Mouse (Mus musculus): ENCODE data around the gene Cog2. TPM values are rescaled to one million over a fixed set of nuclear protein-coding genes. Genes with fewer than 3 reads are reported as not detected.

The Cog2 gene
- polyA plus RNA-seq, 1 experiment from 2014 or later, result 26.2 TPM

GRCm38 (mm10) chr8:124585718-124586425, 65.3 kb downstream of the Cog2 start:
- TF ChIP-seq CTCF (IDR thresholded peaks at IDR 0.05; ENCODE audit: low read depth), result no peak
- ATAC-seq (replicated peaks; ENCODE audit: low FRiP score, low read depth), result no peak; the same call in 1 of the 2 replicates
- 45% methylated on average over 3 of the region's 3 CpGs for WGBS
- Histone ChIP-seq H3K4me2 (ENCODE audit: low read length) (no peak overlapping the region), H3K9me3 (replicated peaks; ENCODE audit: low read length) (no peaks in the 10 kb centered on the region), H3K9ac (ENCODE audit: low read depth, low read length) (no peak overlapping the region), H3K27me3 (ENCODE audit: insufficient read depth, low read length) (no peaks in the 10 kb centered on the region), H3K27ac (no peak overlapping the region), H3K4me1 (replicated peaks; ENCODE audit: insufficient read depth, low read length) (no peaks in the 10 kb centered on the region), H3K36me3 (ENCODE audit: insufficient read depth, low read length) (no peaks in the 10 kb centered on the region), H3K4me3 (replicated peaks; ENCODE audit: low read depth, low read length) (no peak overlapping the region)
- DNase-seq (ENCODE audit: low spot score), result peak; percentile 3

- Histone ChIP-seq H3K4me1 (replicated peaks; ENCODE audit: insufficient read depth, low read length) (no peaks in the 10 kb centered on the region), H3K27ac (no peak overlapping the region), H3K27me3 (ENCODE audit: insufficient read depth, low read length) (no peaks in the 10 kb centered on the region)
These were observed 66.0 kb downstream of the Cog2 start for GRCm38 (mm10) chr8:124586556-124586955.

DNA sequence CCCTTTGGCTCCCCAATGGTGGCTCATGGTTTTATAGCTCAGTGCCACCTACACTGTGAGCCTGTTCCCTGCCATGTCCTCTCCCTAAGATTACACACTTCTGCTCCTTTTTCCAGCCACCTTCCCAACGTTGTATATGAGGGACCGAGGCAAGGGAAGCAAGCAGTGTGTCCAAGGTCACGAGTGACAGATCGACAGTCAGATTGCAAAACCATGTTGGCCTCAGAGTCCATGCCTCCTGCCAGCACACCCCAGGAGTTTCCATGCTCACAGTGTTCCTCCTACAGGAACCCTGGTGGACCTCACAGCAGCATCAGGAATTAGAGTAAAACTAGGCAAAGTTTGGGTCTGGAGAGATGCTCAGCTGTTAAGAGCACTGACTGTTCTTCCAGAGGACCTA, 68.8 kb downstream of the Cog2 start:
- no peak for ATAC-seq (replicated peaks; ENCODE audit: low FRiP score, low read depth)

More at GRCm38 (mm10) chr8:124586556-124586955, 66.0 kb downstream of the Cog2 start:
- H3K36me3 ChIP-seq (ENCODE audit: insufficient read depth, low read length), result no peaks in the 10 kb centered on the region
- TF ChIP-seq CTCF (IDR thresholded peaks at IDR 0.05; ENCODE audit: low read depth), result no peak
- H3K4me3 ChIP-seq (replicated peaks; ENCODE audit: low read depth, low read length), result no peak overlapping the region
- 79% methylated on average over 2 of the region's 2 CpGs for WGBS
- no peak for DNase-seq (ENCODE audit: low spot score)
- no peaks in the 10 kb centered on the region for H3K9me3 ChIP-seq (replicated peaks; ENCODE audit: low read length)
- no peak overlapping the region for H3K9ac ChIP-seq (ENCODE audit: low read depth, low read length)
- no peak overlapping the region for H3K4me2 ChIP-seq (ENCODE audit: low read length)
- ATAC-seq (replicated peaks; ENCODE audit: low FRiP score, low read depth), result no peak

More for the DNA sequence above, 68.8 kb downstream of the Cog2 start:
- H3K4me1 ChIP-seq (replicated peaks; ENCODE audit: insufficient read depth, low read length), result no peaks in the 10 kb centered on the region
- no peak overlapping the region for H3K27ac ChIP-seq
- H3K27me3 ChIP-seq (ENCODE audit: insufficient read depth, low read length), result no peaks in the 10 kb centered on the region
- no peak overlapping the region for H3K9ac ChIP-seq (ENCODE audit: low read depth, low read length)
- H3K4me2 ChIP-seq (ENCODE audit: low read length), result no peak overlapping the region
- no peaks in the 10 kb centered on the region for H3K36me3 ChIP-seq (ENCODE audit: insufficient read depth, low read length)
- no peak for DNase-seq (ENCODE audit: low spot score)
- no peak for TF ChIP-seq CTCF (IDR thresholded peaks at IDR 0.05; ENCODE audit: low read depth)
- no peak overlapping the region for H3K4me3 ChIP-seq (replicated peaks; ENCODE audit: low read depth, low read length)
- 67% methylated on average over 4 of the region's 4 CpGs for WGBS
- H3K9me3 ChIP-seq (replicated peaks; ENCODE audit: low read length), result no peaks in the 10 kb centered on the region

Other genes with a start within 250 kb of the Cog2 start
- 0.32 and 0.56 TPM in 2 replicates for gene Pgbd5, start 81.1 kb upstream of the Cog2 start, polyA plus RNA-seq (2015; fragmentation: Nextera tagmentation; extraction: Ambion mirVana)
- gene Agt, start 48.9 kb downstream of the Cog2 start, polyA plus RNA-seq (2015; fragmentation: Nextera tagmentation; extraction: Ambion mirVana), result 15.8 and 22.8 TPM in 2 replicates
- 0.20 and 0.24 TPM in 2 replicates for gene Capn9, start 55.3 kb downstream of the Cog2 start, polyA plus RNA-seq (2015; fragmentation: Nextera tagmentation; extraction: Ambion mirVana)
- 30.2 and 32.0 TPM in 2 replicates for gene 2310022B05Rik, start 142.6 kb downstream of the Cog2 start, polyA plus RNA-seq (2015; fragmentation: Nextera tagmentation; extraction: Ambion mirVana)
- gene Ttc13, start 201.2 kb downstream of the Cog2 start, polyA plus RNA-seq (2015; fragmentation: Nextera tagmentation; extraction: Ambion mirVana), result 29.0 and 29.9 TPM in 2 replicates
- 18.5 and 19.9 TPM in 2 replicates for gene Arv1, start 201.4 kb downstream of the Cog2 start, polyA plus RNA-seq (2015; fragmentation: Nextera tagmentation; extraction: Ambion mirVana)
- 4.8 and 5.2 TPM in 2 replicates for gene Fam89a, start 231.1 kb downstream of the Cog2 start, polyA plus RNA-seq (2015; fragmentation: Nextera tagmentation; extraction: Ambion mirVana)

Data from kidney, postnatal 0 days (tissue).